Mouse (Mus musculus): ENCODE results near the gene 2200002D01Rik.

2200002D01Rik gene

GRCm38 (mm10) chr7:29248261-29248841 is at the start of gene 2200002D01Rik:
Gene 2200002D01Rik (minus strand): TSS chr7:29248466.
- no peak for DNase-seq (ENCODE audit: low read depth)

GRCm38 (mm10) chr7:29296998-29297397 is 48.7 kb upstream of the 2200002D01Rik start:
- DNase-seq (ENCODE audit: low read depth): peak; percentile 79

GRCm38 (mm10) chr7:29295861-29296647 is 47.8 kb upstream of the 2200002D01Rik start:
- DNase-seq (ENCODE audit: low read depth): no peak

GRCm38 (mm10) chr7:29294111-29294761 is 46.0 kb upstream of the 2200002D01Rik start:
- DNase-seq (ENCODE audit: low read depth): no peak

GRCm38 (mm10) chr7:29293131-29294065 is 45.1 kb upstream of the 2200002D01Rik start:
- DNase-seq (ENCODE audit: low read depth): no peak

GRCm38 (mm10) chr7:29292458-29293098 is 44.3 kb upstream of the 2200002D01Rik start:
- peak; percentile 52 for DNase-seq (ENCODE audit: low read depth)

GRCm38 (mm10) chr7:29291616-29292457 is 43.6 kb upstream of the 2200002D01Rik start:
- DNase-seq (ENCODE audit: low read depth): no peak

GRCm38 (mm10) chr7:29290691-29291485 is 42.6 kb upstream of the 2200002D01Rik start:
- DNase-seq (ENCODE audit: low read depth): no peak

- no peak for DNase-seq (ENCODE audit: low read depth)
These were observed 41.6 kb upstream of the 2200002D01Rik start for GRCm38 (mm10) chr7:29289856-29290255.

- DNase-seq (ENCODE audit: low read depth): no peak
These were observed 40.8 kb upstream of the 2200002D01Rik start, which contains the start of gene Ppp1r14a for GRCm38 (mm10) chr7:29288942-29289638. Gene Ppp1r14a (plus strand): TSS chr7:29289308.

GRCm38 (mm10) chr7:29288079-29288478 is 39.8 kb upstream of the 2200002D01Rik start:
- DNase-seq (ENCODE audit: low read depth): no peak

GRCm38 (mm10) chr7:29287481-29287880 is 39.2 kb upstream of the 2200002D01Rik start:
- peak; percentile 36 for DNase-seq (ENCODE audit: low read depth)

GRCm38 (mm10) chr7:29284523-29284922 is 36.3 kb upstream of the 2200002D01Rik start:
- DNase-seq (ENCODE audit: low read depth): no peak

- no peak for DNase-seq (ENCODE audit: low read depth)
These were observed 35.6 kb upstream of the 2200002D01Rik start for GRCm38 (mm10) chr7:29283876-29284275.

GRCm38 (mm10) chr7:29282074-29282554 is 33.8 kb upstream of the 2200002D01Rik start:
- no peak for DNase-seq (ENCODE audit: low read depth)

GRCm38 (mm10) chr7:29281201-29282073 is 33.2 kb upstream of the 2200002D01Rik start, which contains the start of gene Spint2:
Gene Spint2 (minus strand): TSS chr7:29281912.
- peak; percentile 50 for DNase-seq (ENCODE audit: low read depth)

- peak; percentile 44 for DNase-seq (ENCODE audit: low read depth)
These were observed 32.5 kb upstream of the 2200002D01Rik start for GRCm38 (mm10) chr7:29280801-29281200.

GRCm38 (mm10) chr7:29279924-29280323 is 31.7 kb upstream of the 2200002D01Rik start:
- no peak for DNase-seq (ENCODE audit: low read depth)

All from 416B (cell line).